Mouse (Mus musculus) heart, postnatal 10 days (tissue): Measurements from ENCODE around the gene Adam15. TPM values are rescaled to one million over a fixed set of nuclear protein-coding genes. Genes with fewer than 3 reads are reported as not detected.
A peak's percentile ranks its signal among the peaks of the same experiment; 100 is the strongest.

ENCODE experiments used
- DNase-seq, 2 experiments: peaks; one replicate each; pipeline ENCODE4 v3.0.0; 2021
- intact Hi-C: fragments of 180-260 bp; cut with DNase I; formaldehyde crosslinking; loops from one replicate; pipeline ENCODE4 v1.15.1; 2025
- total RNA-seq, 2 experiments: library from RNA; stranded (reverse); gene quantifications; 2 replicates each; pipeline ENCODE4 v1.2.3; 2021

Adam15 gene
- total RNA-seq, 2 experiments from 2014 or later: 101 to 118 TPM

DNA sequence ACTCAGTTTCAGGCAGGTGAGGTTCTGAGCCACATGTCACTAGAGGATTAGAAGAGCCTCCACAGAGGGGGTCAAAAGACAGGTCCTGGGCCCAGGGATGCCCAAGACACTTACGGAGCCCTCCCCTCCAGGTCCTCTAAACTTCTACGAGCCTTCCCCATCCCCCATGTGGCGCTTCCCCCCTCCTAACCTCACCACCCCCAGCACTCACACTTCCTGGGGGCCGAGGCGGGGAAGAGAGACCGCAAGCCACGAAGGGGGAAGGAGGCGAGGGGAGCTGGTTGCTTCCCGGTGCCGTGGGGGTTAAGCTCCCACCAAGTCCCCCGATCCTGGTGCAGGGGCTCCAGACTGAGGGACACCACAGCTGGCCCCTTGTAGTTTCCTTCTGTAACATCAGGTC, 35.7 kb upstream of the Adam15 start:
- no peak for DNase-seq
- intact Hi-C loops: no loop called here

DNA sequence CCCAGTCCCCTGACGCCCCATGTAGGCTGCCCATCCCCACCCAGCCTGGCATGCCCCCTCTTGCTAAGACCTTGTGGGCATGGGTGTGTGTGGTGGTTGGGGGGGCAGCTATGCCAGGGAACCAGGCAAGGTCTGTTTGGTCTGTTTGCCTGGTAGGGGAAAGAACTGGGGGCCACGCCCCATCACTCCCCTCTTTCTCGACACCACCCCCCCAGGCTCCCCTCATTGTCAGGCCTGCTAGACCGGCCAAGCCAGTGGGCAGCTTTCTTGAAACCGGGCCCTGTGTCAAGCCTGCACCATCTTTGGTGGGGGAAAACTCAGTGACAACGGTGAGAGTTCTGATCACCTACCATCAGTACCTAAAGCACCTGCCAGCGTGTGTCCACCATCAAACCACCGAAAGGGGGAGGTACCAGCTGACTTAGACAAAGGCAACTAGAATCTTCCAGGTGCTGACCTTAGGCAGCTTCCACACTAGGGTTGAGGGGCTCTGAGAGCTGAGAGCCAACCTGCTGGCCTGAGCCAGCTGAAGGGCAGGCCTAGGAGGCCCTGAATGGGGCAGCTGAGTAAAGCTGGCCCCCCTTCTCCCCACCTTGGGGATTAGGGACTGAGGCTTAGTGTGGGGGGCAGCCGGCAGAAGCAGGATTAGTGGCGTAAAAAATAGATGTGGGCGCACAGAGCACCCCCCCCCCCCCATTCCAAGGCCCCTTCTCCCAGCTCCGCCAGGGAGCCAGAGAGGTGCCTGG, 34.7 kb upstream of the Adam15 start:
- no peak for DNase-seq
- intact Hi-C loops: no loop called here

DNA sequence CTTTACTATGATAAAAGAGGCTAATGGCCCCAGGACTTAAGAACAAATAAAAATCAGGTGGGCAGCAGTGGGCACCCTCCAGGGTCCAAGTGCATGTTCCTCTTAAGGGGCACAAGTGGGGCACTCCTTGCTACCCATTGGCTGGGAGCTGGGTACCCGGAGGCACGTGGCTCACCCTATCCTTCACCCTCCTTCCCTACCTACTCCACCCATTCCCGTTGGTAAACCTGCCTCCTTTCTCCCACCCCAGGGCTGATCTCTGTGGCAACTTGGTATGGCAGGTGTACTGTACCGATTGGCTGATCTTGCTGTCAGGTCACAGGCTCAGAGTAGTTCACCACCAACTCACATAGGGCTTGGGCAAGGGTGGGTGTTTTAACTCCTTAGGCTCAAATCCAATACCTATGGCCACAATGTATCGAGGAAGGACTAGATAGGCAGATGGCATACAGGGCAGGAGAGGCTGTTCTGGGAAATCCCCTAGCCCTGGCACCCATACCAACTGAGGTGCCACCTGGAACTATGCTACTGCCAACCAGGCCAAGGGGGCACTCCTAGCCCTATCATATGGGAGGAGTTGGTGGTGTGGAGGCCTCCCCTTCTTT, 34.0 kb upstream of the Adam15 start:
- DNase-seq: no peak
- intact Hi-C loops: no loop called here

DNA sequence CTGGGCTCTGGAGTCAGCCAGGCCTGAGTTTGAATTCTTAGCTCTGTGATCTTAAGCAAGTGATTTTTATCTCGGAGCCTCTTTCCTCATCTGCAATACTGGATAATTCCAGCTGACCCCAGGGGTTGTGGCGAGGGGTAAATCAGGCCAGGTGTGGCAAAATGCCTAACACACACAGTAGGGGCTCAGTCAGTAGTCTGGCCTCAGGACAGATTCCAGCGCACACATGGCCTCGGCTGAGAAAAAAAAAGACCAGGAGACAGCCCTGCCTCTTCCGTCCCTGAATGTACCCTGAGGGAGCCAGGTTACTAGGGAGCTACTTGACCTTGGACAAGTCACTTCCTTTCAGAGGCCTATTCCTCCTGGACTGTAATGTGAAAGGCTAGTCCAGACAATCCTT, 33.2 kb upstream of the Adam15 start:
- intact Hi-C loops: no loop called here
- DNase-seq: no peak

DNA sequence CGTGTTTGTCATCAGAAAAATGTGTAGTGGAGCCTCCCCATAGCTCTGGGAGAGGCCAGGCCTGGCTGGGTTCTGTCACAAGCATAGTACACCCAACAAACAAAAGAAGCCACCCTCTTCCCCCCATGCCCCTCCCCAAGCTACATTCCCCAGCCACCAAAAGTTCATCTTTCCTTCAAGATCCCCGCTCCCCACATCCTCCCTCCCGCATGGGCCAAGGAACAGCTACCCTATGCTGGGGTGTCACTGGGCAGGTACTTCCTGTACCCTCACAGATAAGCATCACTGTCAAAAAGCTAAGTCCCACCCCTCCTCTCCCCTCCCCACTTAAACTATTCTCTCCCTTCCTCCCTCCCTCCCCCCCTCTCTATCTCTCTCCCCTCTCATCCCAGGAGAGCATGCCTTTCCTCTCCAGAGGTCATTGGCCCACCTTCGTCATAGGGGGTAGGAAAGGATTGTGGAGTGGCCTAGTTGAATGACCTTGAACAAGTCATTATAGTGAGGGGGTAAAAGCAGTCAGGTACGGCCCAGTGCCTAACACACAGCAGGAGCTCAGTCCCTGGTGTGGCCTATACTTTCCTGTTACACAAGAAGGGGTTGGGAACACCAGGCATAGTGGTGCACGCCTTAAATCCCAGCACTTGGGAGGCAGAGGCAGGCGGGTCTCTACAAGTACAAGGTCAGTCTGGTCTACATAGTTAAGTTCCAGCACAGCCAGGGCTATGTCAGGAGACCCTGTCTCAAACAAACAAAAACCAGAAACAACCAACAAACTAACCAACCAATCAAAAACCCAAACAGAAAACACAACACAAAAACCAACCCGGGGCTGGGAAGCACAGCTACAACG, 32.5 kb upstream of the Adam15 start:
- no peak for DNase-seq
- intact Hi-C loops: no loop called here

DNA sequence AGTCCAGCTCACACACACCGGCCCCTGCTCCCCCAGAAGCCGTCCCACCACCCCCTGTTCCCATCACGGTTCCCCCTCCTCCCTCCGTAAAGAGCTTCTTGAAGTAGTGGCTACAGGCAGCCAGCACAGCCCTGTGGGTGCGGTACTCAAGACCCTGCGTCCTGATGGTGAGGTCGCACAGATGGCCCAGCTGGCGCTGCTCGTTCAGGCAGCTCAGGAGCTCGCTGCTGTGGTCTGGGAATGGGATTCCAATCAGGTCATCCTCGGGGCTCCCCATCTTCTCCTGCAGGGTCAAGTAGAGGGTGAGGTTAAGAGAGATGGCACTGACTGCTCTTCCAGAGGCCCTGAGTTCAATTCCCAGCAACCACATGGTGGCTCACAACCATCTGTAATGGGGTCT, 31.4 kb upstream of the Adam15 start:
- intact Hi-C loops: no loop called here
- no peak for DNase-seq

DNA sequence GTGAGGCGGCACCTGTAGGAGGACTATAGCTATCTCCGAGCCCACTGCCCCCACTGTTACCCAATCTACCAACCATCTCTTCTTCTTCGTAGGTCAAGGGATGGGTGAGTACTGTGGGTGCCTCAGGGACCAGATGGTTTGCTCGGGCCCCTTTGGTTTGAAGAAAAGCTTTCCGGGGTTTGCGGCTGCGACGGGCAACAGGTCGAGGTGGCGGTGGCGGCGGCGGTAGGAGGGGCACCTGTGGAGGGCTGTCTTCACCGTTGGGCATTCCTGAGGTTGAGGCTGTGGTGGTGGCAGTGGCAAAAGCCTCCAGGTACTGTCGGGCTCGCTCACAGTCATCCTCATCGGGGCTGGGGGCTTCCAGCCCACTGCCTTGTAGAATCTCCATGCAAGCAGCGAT, 30.9 kb upstream of the Adam15 start:
- no peak for DNase-seq

DNA sequence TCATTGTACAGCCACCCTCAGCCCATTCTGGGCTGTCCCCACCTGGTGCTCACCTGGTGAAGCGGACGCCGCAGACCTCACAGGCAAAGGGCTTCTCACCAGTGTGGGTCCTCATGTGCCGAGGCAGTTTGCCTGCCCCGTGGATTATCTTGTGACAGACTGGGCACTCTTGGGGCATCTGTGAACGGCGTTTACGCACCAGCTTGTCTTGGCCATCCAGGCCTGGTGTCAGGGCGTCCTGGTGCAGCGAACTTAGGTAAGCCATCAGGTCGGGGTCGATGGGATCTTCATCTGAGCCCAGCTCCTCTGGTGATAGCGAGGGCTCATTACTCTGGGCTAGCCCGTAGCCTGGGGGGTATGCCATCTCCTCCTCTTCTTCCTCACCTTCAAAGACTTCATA, 30.5 kb upstream of the Adam15 start:
- intact Hi-C loops: no loop called here
- no peak for DNase-seq

More for the DNA sequence above, 30.9 kb upstream of the Adam15 start:
- intact Hi-C loops: no loop called here

DNA sequence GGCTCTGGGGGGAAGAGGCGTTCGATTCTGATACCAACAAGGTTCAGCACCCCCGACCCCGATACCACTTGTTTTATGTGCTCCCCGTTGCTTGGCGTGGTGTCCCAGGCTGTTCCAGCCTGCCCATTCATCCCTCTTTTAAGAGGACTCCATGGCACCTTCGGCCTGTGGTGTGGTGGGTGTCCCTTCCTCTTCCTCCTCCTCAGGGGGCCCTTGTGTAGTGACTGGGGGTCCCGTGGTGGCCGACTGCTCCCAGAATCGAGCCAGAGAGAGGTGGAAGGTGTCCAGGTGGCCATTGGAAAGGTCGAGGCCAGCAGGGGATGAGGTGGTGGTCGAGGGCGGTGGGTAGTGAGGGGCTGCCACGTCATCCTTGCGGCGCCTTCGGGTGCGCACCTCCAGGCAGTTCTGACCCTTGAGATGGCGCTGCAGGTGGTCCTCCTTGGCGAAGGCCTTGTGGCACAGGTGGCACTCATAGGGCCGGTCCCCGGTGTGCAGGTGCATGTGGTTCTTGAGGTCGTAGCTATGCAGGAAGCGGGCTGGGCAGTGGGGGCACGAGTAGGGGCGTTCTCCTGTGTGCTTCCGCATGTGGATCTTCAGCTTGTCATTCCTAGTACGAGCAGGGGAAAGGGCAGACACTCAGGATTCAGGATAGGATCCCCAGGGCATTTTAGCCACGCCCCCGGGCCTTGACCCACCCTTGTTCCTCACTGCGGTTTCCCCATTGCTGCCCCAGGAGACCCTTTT, 29.8 kb upstream of the Adam15 start:
- DNase-seq: no peak
- intact Hi-C loops: loop anchor here (2.0 kb wide), 1 partner anchor 105 kb away; no protein-coding TSS in a partner anchor

DNA sequence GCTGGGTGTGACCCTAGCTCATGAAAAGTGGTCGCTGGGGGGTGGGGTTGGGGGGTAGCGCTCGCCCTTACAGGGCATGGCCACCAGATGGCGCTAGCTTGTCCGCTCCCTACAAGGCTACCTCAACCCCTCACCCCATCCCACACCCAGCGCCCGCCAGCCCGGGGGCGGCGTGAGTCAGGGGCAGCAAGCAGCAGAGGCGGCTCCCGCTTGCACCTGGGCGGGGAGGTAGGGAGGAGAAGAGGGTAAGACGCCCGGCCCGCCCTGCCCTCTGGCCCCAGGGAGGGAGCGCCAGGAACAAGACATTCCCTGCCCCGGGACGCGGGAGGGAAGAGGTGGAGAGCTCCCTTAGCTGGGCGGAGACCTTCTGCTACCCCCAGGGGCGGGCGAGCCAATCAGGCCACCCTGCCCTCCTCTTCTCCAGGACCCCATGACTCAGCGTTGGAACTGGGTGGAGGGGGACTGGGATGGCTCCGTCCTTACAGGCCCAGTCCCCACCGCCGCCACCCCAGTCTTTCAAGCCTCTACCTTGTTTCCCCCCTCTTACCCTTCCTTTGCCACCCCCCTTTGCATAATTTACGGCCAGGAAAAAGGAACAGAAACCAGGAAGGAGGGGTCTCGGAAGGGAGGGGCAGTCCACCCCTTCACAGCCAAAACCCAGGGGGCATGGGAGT, 28.7 kb upstream of the Adam15 start:
- DNase-seq: peak; percentile 81 to 84
- intact Hi-C loops: loop anchor here (1.0 to 2.0 kb wide), 3 partner anchors 23 to 106 kb away; partner anchors contain the start of gene Flad1

DNA sequence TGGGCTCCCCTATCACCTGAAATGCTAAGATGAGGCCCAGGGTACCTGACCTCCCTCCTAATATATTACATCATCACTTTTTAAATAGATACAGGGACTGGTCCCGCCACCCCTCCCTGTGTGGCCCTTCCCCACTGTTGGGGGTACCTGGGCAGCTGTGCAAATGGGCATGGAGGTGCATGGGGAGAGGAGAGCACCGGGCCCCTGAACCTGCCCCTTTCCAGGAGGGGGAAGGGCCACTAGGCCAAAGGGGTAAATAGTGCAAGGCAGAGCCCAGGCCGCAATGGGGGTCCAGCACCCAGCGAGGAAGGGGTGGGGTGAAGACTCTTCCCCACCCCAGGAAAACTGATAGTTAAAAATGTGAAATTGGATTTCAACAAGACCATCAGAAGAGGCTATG, 28.0 kb upstream of the Adam15 start:
- no peak for DNase-seq
- intact Hi-C loops: loop anchor here (1.0 to 2.0 kb wide), 3 partner anchors 23 to 107 kb away; partner anchors contain the start of gene Flad1

DNA sequence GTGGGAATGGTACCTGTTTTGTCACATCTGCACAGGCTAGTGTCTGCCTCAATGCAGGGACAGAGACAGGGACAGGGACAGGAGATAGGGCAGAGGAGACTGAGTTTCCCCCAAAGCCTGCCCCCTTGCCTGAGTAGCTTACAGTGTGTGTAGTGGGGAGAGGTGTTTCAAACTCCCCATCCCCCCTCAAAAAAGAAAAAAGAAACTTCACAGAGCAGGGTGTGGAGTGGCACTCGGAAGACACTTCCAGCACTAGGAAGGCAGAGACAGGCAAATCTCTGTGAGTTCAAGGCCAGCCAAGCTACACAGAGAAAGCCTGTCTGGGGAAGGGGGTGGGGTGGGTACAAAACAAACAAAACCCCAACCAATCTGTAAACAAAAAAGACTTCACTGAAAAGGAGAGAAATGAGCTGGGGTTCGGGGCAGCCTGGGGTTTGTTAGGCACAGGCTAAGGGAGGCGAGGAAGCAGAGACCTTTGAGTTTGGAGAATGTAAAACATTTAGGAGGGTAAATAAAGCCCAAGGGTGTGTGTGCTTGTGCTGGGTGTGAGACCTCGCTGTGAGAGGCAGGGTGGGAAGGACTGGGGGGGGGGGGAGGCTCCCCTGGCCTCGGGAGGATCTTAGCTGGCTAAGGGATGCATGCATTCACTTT, 23.9 kb upstream of the Adam15 start:
- no peak for DNase-seq
- intact Hi-C loops: no loop called here

DNA sequence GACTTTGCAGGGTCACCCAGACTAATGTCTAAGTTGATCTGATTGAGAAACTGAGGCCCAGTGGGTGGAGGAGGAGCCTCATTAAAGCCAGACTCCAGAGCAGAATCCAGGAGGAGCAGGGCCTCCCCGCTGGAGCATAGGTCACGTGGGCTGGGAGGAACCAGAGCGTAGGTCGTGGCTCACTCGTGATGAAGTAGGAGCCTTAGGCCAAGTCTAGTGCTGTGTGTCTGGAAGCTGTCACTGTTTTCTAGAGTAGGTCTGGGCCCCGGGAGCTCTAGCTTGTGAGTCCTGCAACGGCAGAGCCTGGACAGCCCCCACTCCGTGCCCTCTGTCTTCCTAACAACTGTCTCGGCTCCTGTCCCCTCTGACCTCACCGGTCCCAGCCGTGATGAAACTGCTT, 17.5 kb upstream of the Adam15 start:
- intact Hi-C loops: no loop called here
- no peak for DNase-seq

DNA sequence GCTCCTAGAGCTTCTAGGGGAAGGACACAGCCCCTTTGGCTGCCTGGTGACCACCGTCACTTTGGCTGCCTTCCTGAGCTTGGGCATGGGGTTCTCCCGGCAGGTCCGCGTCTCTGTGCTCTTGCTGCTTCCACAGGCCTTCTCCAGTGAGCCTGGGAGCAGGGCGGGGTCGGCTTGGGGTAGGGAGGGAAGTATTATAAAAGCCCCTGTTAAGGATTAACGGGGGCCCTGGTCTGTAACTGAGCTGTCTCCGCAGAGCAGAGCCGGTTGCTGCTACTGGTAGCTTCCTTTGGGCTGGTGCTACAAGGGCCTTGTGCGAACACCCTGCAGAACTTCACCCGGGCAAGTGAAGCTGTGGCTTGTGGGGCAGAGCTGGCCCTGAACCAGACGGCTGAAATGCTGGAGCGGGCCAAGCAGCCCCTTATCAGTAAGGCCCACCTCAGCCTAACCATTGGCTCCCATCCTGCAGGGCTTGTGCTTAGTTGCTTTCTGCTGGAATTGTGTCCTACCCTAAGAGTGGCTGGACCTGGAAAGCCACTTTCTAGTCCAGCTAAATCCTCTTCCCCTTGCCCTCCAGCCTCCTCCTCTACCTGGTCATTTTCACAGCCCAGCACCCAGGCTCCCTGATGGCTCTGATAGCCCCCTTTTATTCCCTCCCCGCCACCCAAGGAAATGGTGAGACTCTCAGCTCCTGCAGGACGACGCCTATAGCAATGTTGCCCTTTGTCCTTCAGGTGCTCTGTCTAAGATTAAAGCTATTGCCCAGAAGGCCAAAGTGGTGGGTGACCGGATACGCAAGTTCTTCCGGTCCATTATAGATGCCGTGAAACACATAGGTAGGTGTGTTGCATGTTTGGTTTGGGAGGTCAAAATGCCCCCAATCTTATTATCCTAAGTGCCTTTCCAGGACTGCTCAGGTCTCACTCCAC, 16.0 kb upstream of the Adam15 start:
- intact Hi-C loops: no loop called here
- no peak for DNase-seq

DNA sequence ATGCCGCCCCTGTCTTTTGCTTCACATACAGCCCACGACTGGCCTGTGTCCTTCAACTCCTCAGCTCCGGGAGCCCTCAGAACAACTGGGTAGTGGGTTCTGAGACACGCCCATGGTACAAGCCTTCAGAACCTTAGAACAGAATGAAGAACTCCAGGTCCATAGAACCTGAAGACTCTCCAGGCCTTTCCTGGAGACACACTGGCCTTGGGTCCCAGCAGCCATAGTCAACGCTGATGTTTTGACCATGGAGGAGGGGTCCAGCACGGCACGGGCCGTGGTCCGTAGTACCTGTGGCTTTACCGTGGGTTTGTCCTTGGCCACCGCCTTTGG, 15.3 kb upstream of the Adam15 start, which contains the start of gene Dcst1:
TSS of gene Dcst1 (minus strand) at position 101 of the 333 bp plus-strand sequence.
- intact Hi-C loops: no loop called here
- DNase-seq: no peak

DNA sequence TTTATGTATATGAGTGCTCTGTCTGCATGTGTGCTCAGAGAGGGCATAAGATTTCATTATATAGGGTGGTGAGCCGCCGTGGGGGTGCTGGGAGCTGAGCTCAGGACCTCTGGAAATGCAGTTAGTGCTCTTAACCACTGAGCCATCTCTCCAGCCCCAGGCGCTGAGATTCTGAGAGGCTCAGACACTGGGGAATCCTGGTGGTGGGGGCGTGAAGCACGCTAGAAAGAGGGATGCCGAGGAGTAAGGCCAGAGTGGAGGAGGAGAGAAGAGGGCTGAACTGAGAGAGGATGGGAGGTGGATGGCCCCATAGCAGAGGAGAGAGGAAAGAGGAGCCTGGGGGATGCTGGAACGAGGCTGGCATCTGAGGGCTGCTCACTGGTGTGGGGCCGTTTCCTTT, 14.8 kb upstream of the Adam15 start:
- intact Hi-C loops: no loop called here
- no peak for DNase-seq

DNA sequence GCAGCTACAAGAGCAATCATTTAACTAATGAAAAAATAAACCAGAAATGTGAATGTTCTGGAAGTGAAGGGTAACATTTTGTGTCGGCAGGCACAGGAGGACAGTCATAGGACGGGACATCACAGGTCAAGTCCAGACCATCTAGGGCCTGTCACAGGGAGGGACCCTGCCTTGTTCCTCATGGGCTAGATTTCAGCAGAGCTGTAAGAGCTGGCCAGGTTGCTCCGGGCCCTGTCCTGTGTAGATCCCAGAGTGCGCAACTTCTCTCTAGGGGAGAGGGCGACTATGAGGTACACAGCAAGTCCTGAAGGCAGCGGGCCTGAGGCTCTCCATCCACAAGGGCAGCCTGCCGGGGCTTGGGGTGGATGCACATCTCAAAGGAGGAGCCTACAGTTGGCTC, 11.9 kb upstream of the Adam15 start, which contains the start of gene Dcst2:
TSS of gene Dcst2 (plus strand) at position 301 of the 400 bp plus-strand sequence.
- intact Hi-C loops: no loop called here
- DNase-seq: no peak

DNA sequence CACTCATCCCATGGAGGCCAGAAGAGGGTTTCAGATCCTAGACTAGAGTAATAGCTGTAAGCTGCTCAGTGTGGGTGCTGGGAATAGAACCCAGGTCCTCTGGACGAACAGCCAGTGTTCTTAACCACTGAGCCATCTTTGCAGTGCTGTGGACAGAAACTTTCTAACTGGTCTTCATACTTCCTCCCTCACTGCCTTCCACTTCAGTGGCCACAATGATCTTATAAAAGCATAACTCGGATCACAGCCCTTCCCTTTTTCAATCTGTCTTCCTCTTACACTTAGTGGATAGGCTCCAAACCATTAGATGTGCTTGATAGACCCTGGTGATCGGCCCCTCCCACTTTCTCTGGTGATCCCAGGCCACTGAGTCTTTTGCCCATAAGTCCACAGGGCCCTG, 10.4 kb upstream of the Adam15 start:
- no peak for DNase-seq
- intact Hi-C loops: no loop called here

DNA sequence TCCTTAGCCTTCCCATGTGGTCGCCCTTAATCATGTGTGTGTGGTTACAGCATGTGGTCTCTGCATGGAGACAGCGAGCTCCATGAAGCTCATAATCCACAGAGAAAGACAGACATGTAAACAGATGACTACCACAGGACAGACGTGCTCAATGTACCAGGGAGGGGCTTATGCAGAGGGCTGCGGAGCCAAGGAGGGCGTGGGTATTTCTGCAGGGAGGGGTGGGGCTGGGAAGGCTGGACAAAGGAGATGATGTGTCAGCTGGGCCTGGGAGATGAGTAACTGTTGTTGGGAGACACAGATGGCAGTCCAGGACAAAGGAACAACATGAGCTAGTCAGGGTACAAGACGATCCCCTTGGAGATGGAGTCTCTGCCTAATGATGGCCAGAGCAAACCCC, 9.8 kb upstream of the Adam15 start:
- DNase-seq: no peak
- intact Hi-C loops: no loop called here
